In genomic region chr9:14784039-14785002, GRCm38 (mm10) we compare ENCODE assay signal across 8 mouse cellular contexts. TPM values are rescaled to one million over a fixed set of nuclear protein-coding genes. Genes with fewer than 3 reads are reported as not detected.
DNase-seq lines count a peak whose midpoint lies in the region; ATAC-seq lines count a peak whose summit lies in the region.

Gene Mre11a, plus strand, starts transcription at chr9:14784654.
Gene Ankrd49, minus strand, starts transcription at chr9:14784856.

- H3K4me1 ChIP-seq in heart, embryonic 14.5 days (ENCODE audit: control insufficient read depth in 2 of 2, insufficient read depth in 2 of 2, low read length in 2 of 2): peaks cover 0 to 9% of the 10 kb centered on the region in 2 experiments; a peak in 1 of 4 replicates
- H3K4me1 ChIP-seq in liver, embryonic 13.5 days (replicated peaks): peaks cover 31% of the 10 kb centered on the region
- 0 out of 2 replicates have a peak, but pooled peaks cover 4% of the 10 kb centered on the region for H3K4me1 ChIP-seq in stomach, embryonic 16.5 days (ENCODE audit: control insufficient read depth, insufficient read depth, low read length)

- peaks cover 52% of the 10 kb centered on the region for H3K36me3 ChIP-seq in heart, embryonic 14.5 days (ENCODE audit: control insufficient read depth, insufficient read depth, low read length)
- peaks cover 63% of the 10 kb centered on the region for H3K36me3 ChIP-seq in liver, embryonic 13.5 days
- H3K36me3 ChIP-seq in stomach, embryonic 16.5 days (ENCODE audit: control insufficient read depth, insufficient read depth, low read length): 0 out of 2 replicates have a peak, but pooled peaks cover 4% of the 10 kb centered on the region

- H3K4me2 ChIP-seq in heart, embryonic 14.5 days (ENCODE audit: low read length): peak within 1 kb of the TSS; percentile 75
- H3K4me2 ChIP-seq in liver, embryonic 13.5 days: peak within 1 kb of the TSS; percentile 87
- peak within 1 kb of the TSS; percentile 90 for H3K4me2 ChIP-seq in stomach, embryonic 16.5 days (ENCODE audit: low read depth, low read length)

- peak; percentile 99 for ATAC-seq in CD4-positive, CD25-positive, alpha-beta regulatory T cell, adult 4 months
- peak; percentile 99 for ATAC-seq in heart, embryonic 14.5 days (ENCODE audit: insufficient number of reproducible peaks, insufficient read depth, low FRiP score, low read depth)
- ATAC-seq in liver, embryonic 13.5 days (ENCODE audit: low read depth): peak; percentile 98
- ATAC-seq in stomach, embryonic 16.5 days (ENCODE audit: insufficient read depth, low FRiP score): peak; percentile 99

- H3K27me3 ChIP-seq in heart, embryonic 14.5 days (ENCODE audit: control insufficient read depth, insufficient read depth, low read length): no peaks in the 10 kb centered on the region
- H3K27me3 ChIP-seq in liver, embryonic 13.5 days: no peaks in the 10 kb centered on the region
- H3K27me3 ChIP-seq in stomach, embryonic 16.5 days (ENCODE audit: control insufficient read depth, insufficient read depth, low read length): no peaks in the 10 kb centered on the region

- H3K9ac ChIP-seq in heart, embryonic 14.5 days (ENCODE audit: low read length): peak within 1 kb of the TSS; percentile 89
- H3K9ac ChIP-seq in liver, embryonic 13.5 days: peak within 1 kb of the TSS; percentile 88
- H3K9ac ChIP-seq in stomach, embryonic 16.5 days (ENCODE audit: low read length): peak within 1 kb of the TSS; percentile 84

- peak; percentile 97 for DNase-seq in c-Kit-negative CD71-positive TER-119-positive erythroid progenitor cells, embryonic 14.5 days (ENCODE audit: low read depth, low spot score)
- DNase-seq in fibroblast of lung, adult 2 months (ENCODE audit: low read depth): peak; percentile 94
- peak; percentile 96 for DNase-seq in kidney, postnatal 14 days
- DNase-seq in liver, embryonic 13.5 days: peak; percentile 90
- peak; percentile 93 for DNase-seq in neural tube, embryonic 10.5 days (ENCODE audit: extremely low spot score, low spot score)

- H3K4me3 ChIP-seq in heart, embryonic 14.5 days (ENCODE audit: control insufficient read depth in 1 of 2, insufficient read depth in 1 of 2, low read depth in 1 of 2, low read length in 2 of 2): peak within 1 kb of the TSS; percentile 66 to 74
- H3K4me3 ChIP-seq in liver, embryonic 13.5 days (replicated peaks): peak within 1 kb of the TSS; percentile 79
- H3K4me3 ChIP-seq in stomach, embryonic 16.5 days (replicated peaks; ENCODE audit: low read length): peak within 1 kb of the TSS; percentile 66

- H3K9me3 ChIP-seq in heart, embryonic 14.5 days (ENCODE audit: control insufficient read depth, low read length): no peaks in the 10 kb centered on the region
- H3K9me3 ChIP-seq in liver, embryonic 13.5 days (replicated peaks): no peaks in the 10 kb centered on the region
- H3K9me3 ChIP-seq in stomach, embryonic 16.5 days (replicated peaks; ENCODE audit: control insufficient read depth, low read length): no peaks in the 10 kb centered on the region

- H3K27ac ChIP-seq in heart, embryonic 14.5 days (replicated peaks in 1 of 2; ENCODE audit: control insufficient read depth in 1 of 2, insufficient read depth in 1 of 2, low read depth in 2 of 2, low read length in 2 of 2): peak within 1 kb of the TSS; percentile 91 to 94
- H3K27ac ChIP-seq in liver, embryonic 13.5 days: peak within 1 kb of the TSS; percentile 86
- peak within 1 kb of the TSS; percentile 98 for H3K27ac ChIP-seq in stomach, embryonic 16.5 days (ENCODE audit: low read length)

- WGBS in heart, embryonic 14.5 days: under 1% methylated on average over 62 of the region's 62 CpGs
- under 1% methylated on average over 62 of the region's 62 CpGs for WGBS in liver, embryonic 13.5 days (ENCODE audit: insufficient replicate concordance)
- WGBS in stomach, embryonic 16.5 days: under 1% methylated on average over 62 of the region's 62 CpGs

RNA-seq across cellular contexts. Expression of gene Mre11a, which starts in this region (rescaled TPM):
- polyA plus RNA-seq in CD4-positive, CD25-positive, alpha-beta regulatory T cell, adult 4 months (2017; shearing (Covaris generic)): 10 to 100 TPM; 24.0 to 25.6 TPM
- polyA plus RNA-seq in heart, embryonic 14.5 days (2014; fragmentation: Nextera tagmentation; extraction: Ambion mirVana): 11.9 and 14.7 TPM in 2 replicates
- polyA plus RNA-seq in liver, embryonic 13.5 days (2015; fragmentation: Nextera tagmentation; extraction: Ambion mirVana): 22.6 and 27.6 TPM in 2 replicates
- 21.9 and 22.5 TPM in 2 replicates for polyA plus RNA-seq in stomach, embryonic 16.5 days (2015; fragmentation: Nextera tagmentation; extraction: Ambion mirVana)

RNA-seq across cellular contexts. Expression of gene Ankrd49, which starts in this region (rescaled TPM):
- 10 to 100 TPM; 27.4 to 37.3 TPM for polyA plus RNA-seq in CD4-positive, CD25-positive, alpha-beta regulatory T cell, adult 4 months (2017; shearing (Covaris generic))
- polyA plus RNA-seq in heart, embryonic 14.5 days (2014; fragmentation: Nextera tagmentation; extraction: Ambion mirVana): 22.4 and 23.2 TPM in 2 replicates
- polyA plus RNA-seq in liver, embryonic 13.5 days (2015; fragmentation: Nextera tagmentation; extraction: Ambion mirVana): 36.2 and 42.2 TPM in 2 replicates
- 40.5 and 41.0 TPM in 2 replicates for polyA plus RNA-seq in stomach, embryonic 16.5 days (2015; fragmentation: Nextera tagmentation; extraction: Ambion mirVana)

Comparison
In these comparisons a context has a peak if more than half of its experiments do, and no peak if none do; other contexts are left out.
1. Peak in every context shown above with its lines: DNase-seq, ATAC-seq, H3K4me3 ChIP-seq and H3K27ac ChIP-seq.